Mouse (Mus musculus) bone marrow, adult 2 months (tissue): ENCODE results near the gene Dusp1. TPM values are rescaled to one million over a fixed set of nuclear protein-coding genes. Genes with fewer than 3 reads are reported as not detected.

ENCODE experiments used
- H3K27ac ChIP-seq: fragments of 200-500 bp; 2 replicates; pipeline ENCODE4 v1.5.1; 2012; ENCODE audit warnings: low read depth, mild to moderate bottlenecking, control low read depth, inconsistent platforms, low read length; ENCODE audit not compliant: control insufficient read depth, poor library complexity, insufficient read depth
- H3K4me1 ChIP-seq: fragments of 200-500 bp; 2 replicates; pipeline ENCODE4 v1.6.1; 2011; ENCODE audit warnings: low read length; ENCODE audit not compliant: control insufficient read depth, insufficient read depth
- H3K4me3 ChIP-seq: fragments of 200-500 bp; replicated peaks from 2 replicates; pipeline ENCODE3; 2011; ENCODE audit warnings: mild to moderate bottlenecking, low read depth, low read length, control low read depth; ENCODE audit not compliant: control insufficient read depth
- CTCF ChIP-seq: fragments of 200-500 bp; IDR thresholded peaks from 2 replicates; pipeline ENCODE4 v1.5.1; 2011; ENCODE audit warnings: low read length, control low read depth; ENCODE audit not compliant: control insufficient read depth, insufficient read depth
- POLR2A ChIP-seq: fragments of 200-500 bp; IDR thresholded peaks from 2 replicates; pipeline ENCODE4 v1.6.1; 2011; ENCODE audit warnings: low read depth, mild to moderate bottlenecking, control low read depth, low read length, borderline replicate concordance; ENCODE audit not compliant: control insufficient read depth
- WGBS: fragments of 180-500 bp; shearing (Covaris S2); methylation state at CpG from one replicate; pipeline ENCODE4 v1.1.7; 2018; 5-methylcytosine and 5-hydroxymethylcytosine counted together
- polyA plus RNA-seq: library from polyadenylated mRNA; stranded (reverse); fragments of >200 nt; gene quantifications from 2 replicates; pipeline ENCODE4 v1.2.4, GENCODE M21; 2011; ENCODE audit warnings: low replicate concordance; ENCODE audit not compliant: missing spikeins, insufficient read depth, insufficient read length

The Dusp1 gene
- polyA plus RNA-seq, 1 experiment = 37.7 TPM

DNA sequence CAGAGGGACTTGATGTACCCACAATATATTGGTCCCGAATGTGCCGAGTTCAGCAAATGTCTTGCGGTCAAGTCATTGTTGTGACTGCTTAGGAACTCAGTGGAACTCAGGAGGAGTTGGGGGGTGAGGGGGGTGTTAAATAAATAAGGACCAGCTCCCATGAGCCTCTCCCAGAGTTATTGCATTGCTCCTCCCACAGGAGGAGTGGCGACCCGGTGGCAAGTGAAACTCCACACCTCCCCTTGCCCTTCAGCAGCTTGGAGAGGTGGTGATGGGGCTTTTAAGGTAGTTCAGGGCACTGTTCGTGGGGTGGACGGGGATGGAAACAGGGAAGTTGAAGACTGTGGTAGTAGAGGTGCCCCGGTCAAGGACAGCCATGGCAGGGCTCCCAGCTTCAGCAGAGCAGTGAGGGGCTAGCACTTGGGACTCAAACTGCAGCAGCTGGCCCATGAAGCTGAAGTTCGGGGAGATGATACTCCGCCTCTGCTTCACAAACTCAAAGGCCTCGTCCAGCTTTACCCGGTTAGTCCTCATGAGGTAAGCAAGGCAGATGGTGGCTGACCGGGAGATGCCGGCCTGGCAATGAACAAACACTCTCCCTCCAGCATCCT lies 55.8 kb downstream of the Dusp1 start:
- H3K27ac ChIP-seq = peak overlapping the region; percentile 10; the same call in 1 of the 2 replicates
- 65% methylated on average over 14 of the region's 14 CpGs for WGBS
- TF ChIP-seq POLR2A (no peak), CTCF (no peak)
- peak overlapping the region; percentile 94 for H3K4me3 ChIP-seq
- peaks cover 8% of the 10 kb centered on the region for H3K4me1 ChIP-seq

DNA sequence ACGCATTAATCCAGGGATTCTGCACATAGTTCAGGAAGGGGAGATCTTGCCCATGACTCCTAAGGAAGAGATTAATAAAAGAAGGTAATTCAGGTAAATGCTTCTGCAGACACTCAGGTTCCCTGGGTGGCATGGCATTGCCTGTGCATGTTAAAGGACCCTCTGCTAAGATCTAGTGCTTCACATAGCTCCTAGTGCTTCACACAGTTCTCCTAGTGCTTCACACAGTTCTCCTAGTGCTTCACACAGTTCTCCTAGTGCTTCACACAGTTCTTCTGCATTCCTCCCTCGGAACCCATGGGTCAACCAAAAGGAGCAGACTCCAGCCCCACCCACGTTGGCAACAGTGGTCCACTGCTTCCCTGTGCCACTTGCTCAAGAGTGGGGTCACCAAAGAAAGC lies 56.7 kb downstream of the Dusp1 start:
- WGBS = 72% methylated on average over 3 of the region's 3 CpGs
- no peak for TF ChIP-seq CTCF
- TF ChIP-seq POLR2A = no peak
- H3K4me1 ChIP-seq = peaks cover 8% of the 10 kb centered on the region
- H3K27ac ChIP-seq = no peak overlapping the region
- no peak overlapping the region for H3K4me3 ChIP-seq

DNA sequence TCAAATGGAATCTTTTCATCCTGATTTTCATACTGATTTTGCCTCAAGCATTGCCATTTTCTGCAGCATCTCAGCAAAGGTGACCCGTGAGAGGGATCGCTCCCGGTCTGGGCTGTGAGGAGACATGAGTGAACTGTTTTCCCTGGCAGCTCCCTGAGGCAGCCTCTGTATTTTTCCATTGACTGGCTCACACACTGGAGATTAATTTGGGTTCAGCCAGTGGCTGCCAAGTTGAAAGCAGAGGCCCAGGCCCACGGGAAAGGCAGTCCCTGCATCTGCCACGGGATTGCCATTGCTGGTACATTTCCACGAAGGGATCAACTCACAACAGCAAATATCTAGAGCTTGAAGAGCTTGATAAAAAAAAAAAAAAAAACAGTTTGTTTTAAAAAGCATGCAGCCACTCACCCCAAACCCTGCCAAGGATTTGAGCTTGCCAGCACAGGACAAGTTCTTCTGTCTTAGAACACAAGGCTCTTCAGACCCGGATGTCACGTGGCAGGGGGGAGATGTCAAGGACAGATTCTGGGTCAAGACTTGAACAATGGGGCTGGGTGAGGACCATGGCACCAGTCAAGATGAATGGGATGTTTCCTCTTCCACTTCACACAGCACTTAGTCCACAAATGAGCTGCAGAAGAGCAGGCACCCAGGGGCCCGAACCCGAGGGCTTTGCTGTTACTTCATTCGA lies 57.8 kb downstream of the Dusp1 start:
- Histone ChIP-seq H3K27ac (no peak overlapping the region), H3K4me3 (no peak overlapping the region), H3K4me1 (peaks cover 4% of the 10 kb centered on the region)
- TF ChIP-seq POLR2A (no peak), CTCF (no peak)
- WGBS = 47% methylated on average over 11 of the region's 11 CpGs

DNA sequence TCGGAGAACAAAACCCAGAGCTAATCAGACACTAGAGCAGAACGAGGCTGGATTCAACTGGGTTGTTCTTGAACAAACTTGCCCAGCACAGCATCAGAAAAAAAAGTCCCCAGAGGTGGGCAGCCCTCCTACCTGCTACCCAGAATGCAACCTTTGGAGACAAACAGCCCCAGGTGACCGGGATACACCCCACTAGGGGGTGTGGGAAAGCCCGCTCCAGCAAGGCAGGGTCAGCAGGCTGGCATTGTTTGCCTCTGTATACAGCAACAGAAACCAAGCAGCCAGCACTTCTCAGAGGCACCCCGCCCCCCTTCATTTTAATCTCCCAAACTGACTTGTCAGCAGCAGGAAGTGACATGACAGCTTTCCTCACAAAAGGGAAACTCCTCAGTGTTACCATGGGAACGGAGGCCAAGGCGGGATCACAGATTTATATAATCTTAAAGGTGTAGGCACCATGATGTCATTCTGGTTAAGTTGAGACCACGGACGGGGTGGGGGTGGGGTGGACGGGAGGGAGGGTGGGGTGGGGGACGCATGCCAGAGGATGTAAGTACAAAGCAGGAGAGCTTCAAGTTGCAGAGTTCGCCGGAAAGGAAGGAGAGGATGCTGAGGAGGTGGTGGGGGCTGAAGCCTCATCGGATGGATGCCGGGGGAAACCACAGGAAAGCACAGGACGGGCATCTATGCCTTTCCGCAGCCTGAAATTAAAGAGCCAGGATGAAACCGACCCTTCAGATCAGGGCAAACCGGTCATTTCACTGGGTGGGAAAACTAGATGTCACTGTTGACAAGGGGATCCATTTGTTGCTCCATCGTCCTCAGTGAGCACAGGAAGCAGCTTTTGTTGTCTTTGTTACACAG lies 58.9 kb downstream of the Dusp1 start:
- Histone ChIP-seq H3K4me3 (peak overlapping the region; percentile 47), H3K4me1 (peaks cover 4% of the 10 kb centered on the region), H3K27ac (peak overlapping the region; percentile 71)
- TF ChIP-seq POLR2A (0 out of 2 replicates have a peak, but pooled peaks have one; percentile 24), CTCF (no peak)
- 2% methylated on average over 20 of the region's 20 CpGs for WGBS

DNA sequence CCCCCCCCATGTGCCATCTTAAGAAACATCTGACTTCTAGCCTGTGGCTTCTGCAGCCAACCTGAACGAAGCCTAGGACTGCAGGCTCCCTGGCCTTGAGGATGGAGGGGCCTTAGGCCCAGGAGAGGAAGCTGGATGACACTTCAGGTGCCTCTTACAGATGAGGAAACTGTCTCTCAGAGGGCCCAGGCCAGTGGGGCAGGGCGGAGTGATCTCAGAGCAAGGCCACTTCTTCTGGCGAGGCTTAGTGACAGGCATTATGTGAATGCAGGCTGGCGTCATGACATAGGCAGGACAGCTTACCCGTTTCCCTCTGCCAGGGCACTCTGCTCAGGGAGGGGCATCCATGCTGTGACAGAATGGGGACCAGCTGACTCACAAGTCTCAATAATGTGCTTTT lies 60.1 kb downstream of the Dusp1 start:
- WGBS = 52% methylated on average over 5 of the region's 5 CpGs
- no peak for TF ChIP-seq POLR2A
- TF ChIP-seq CTCF = no peak
- peak overlapping the region; percentile 31 for H3K27ac ChIP-seq
- no peak overlapping the region for H3K4me3 ChIP-seq
- H3K4me1 ChIP-seq = peaks cover 9% of the 10 kb centered on the region

DNA sequence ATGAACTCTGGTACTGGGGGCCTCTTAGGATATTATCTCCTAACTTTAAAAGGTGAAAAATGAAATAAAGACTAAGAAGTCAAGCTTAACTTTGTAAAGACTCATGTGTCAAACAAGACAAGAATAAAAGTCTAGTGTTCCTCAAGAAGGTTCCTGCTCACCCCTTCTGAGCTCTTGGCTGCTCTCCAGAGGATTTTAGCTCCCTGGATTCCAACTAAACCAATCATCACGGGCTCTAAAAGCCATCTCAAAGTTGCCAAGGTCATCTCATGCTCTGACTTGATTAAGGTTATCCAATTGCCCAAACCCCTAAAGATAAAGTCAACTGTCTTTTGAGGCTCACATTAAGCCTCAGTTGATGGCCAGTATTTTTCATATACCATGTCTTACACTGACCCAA lies 63.3 kb downstream of the Dusp1 start:
- Histone ChIP-seq H3K27ac (no peak overlapping the region), H3K4me1 (peaks cover 10% of the 10 kb centered on the region), H3K4me3 (no peak overlapping the region)
- TF ChIP-seq CTCF (no peak), POLR2A (no peak)
- WGBS = 33% methylated on average over 1 of the region's 1 CpGs

DNA sequence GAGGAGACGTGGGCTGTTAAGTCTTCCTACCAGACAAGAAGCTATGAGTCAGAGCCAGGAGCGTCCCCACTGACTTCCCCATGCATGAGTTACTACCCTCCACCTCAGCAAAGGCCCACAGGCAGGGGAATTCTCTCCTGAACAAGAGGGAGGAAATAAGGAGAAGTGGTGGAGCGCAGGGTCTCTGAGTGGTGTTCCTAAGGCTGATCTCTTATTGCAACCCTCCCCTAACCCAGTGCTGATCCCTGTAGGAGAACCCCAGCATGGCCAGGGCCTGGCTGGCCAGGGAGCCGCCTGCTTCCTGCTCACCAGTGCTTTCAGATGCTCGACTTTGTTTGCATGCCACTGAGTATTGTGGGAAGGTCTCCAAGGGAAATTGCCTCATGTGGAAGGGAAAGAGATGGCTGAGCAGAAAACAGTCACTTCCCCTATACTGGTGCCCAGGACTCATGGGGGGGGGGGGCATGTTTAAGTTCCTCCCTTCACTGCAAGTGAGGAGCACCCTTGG lies 64.5 kb downstream of the Dusp1 start:
- peak overlapping the region; percentile 89 for H3K27ac ChIP-seq
- no peak overlapping the region for H3K4me3 ChIP-seq
- TF ChIP-seq CTCF (0 out of 2 replicates have a peak, but pooled peaks have one; percentile 5), POLR2A (peak; percentile 51; the same call in 1 of the 2 replicates)
- peaks cover 10% of the 10 kb centered on the region for H3K4me1 ChIP-seq
- WGBS = 12% methylated on average over 5 of the region's 5 CpGs
